Mouse (Mus musculus) ES-E14 (cell line): ENCODE results near the gene Tnr.

Experiments
- CHD2 ChIP-seq: IDR thresholded peaks from 2 replicates; pipeline ENCODE4 v1.6.1; 2014; ENCODE audit warnings: mild to moderate bottlenecking, low read depth, low read length, inconsistent platforms
- MAFK ChIP-seq: IDR thresholded peaks from 2 replicates; pipeline ENCODE4 v1.6.1; 2014; ENCODE audit warnings: mild to moderate bottlenecking, low read depth, low read length, inconsistent platforms; ENCODE audit not compliant: insufficient read depth
- ZNF384 ChIP-seq: IDR thresholded peaks from 2 replicates; pipeline ENCODE4 v1.6.1; 2012; ENCODE audit warnings: low read depth, low read length, inconsistent platforms

DNA sequence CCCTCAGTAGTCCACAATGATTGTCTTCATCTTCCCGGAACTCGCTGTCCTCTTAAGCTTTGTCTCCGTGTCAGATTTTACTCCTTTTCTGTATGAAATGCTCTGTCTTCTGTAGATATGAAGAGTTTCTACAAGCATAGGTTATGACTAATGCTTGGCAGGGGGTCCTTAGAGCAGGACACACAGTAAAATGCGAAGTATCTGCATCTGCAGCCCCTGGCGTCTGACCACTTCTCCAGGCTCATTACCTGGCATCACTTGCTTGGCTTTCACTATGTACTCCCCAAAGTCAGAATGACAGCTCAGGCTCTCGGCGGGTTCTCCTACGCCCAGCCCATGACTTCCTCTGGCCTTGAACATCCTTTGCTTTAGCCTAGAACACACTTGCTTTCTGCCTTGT, 147.6 kb downstream of the Tnr start:
- TF ChIP-seq CHD2 (no peak), MAFK (no peak), ZNF384 (no peak)
